Mouse (Mus musculus) lung, postnatal 4 days (tissue): ENCODE data around the gene Gabbr2.

ENCODE experiments used
- DNase-seq, 2 experiments: peaks; one replicate each; pipeline ENCODE4 v3.0.0; 2021

The Gabbr2 gene

GRCm38 (mm10) chr4:46991016-46991958 lies at the start of gene Gabbr2:
Gene Gabbr2, minus strand, starts transcription at chr4:46991873.
- DNase-seq, result no peak

DNA sequence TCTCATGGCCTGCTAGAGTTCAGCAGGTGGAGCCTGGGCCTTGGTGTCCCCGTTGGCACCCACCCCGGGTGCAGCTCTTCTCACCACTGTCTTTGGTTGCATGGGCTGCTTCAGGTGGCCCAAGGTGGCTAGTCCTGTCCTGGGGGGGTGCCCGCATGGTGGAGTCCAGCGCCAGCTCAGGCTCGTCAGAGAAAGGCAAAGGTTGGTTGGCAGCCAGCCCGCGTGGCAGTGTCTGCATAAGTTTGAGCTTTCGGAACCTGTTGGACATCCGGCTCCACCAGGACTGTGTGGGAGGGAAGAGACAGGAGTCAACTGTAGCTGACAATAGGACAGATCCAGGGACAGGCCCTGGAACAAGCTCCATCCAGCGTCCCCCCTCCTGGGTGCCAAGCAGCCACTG lies 47.9 kb upstream of the Gabbr2 start:
- DNase-seq, result no peak

- peak in 1 of 2 experiments; percentile 76 for DNase-seq
Measured at GRCm38 (mm10) chr4:47037321-47037657, 45.6 kb upstream of the Gabbr2 start.

DNA sequence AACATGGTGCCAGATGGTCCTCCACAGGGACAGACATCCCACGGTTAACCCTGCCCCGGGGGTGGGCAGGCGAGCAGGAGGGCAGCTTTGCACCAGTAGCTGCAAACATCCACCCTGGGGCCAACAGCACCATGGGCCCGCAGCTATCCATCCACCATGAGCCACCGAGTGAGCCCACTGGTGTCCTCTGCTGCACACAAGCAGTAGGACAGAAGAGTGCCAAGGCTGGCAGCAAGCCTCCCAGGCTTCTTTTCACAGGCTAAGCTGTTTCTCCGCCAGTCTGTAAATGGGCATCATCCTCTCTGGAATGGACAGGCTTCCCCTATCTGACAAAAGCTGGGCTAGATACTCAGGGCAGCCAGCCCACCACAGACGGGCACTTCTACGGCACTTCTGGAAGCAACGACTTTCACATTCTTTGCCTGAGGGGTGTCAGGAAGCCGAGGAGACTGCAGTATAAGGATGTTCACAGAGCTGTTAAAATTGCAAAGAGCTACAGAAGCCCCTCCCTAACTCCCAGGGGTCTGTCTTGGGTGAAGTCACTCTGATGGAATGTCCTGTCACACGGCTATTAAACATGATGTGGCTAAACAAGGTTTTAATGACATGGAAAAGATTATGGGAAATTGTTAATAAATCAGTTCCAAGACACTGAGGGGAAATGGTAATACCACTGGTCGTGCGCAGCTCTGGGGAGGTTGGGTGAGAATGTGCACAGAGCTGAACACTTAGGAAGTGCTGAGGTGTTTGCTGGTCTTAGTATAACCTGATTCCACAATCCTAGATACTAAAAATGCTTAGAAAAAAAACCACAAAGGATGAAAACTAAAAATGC lies 45.0 kb upstream of the Gabbr2 start:
- DNase-seq, result no peak

- no peak for DNase-seq
Measured at GRCm38 (mm10) chr4:47035536-47035935, 43.9 kb upstream of the Gabbr2 start.

GRCm38 (mm10) chr4:47032171-47032570 lies 40.5 kb upstream of the Gabbr2 start:
- DNase-seq, result no peak

GRCm38 (mm10) chr4:47028791-47029190 lies 37.1 kb upstream of the Gabbr2 start:
- no peak for DNase-seq

- no peak for DNase-seq
Measured at GRCm38 (mm10) chr4:47023949-47024348, 32.3 kb upstream of the Gabbr2 start.

- DNase-seq, result no peak
Measured at GRCm38 (mm10) chr4:47022804-47023603, 31.3 kb upstream of the Gabbr2 start.

GRCm38 (mm10) chr4:47020563-47020962 lies 28.9 kb upstream of the Gabbr2 start:
- peak; percentile 36 to 72 for DNase-seq

GRCm38 (mm10) chr4:47015156-47015555 lies 23.5 kb upstream of the Gabbr2 start:
- DNase-seq, result no peak

- no peak for DNase-seq
Measured at GRCm38 (mm10) chr4:47012476-47012875, 20.8 kb upstream of the Gabbr2 start.

GRCm38 (mm10) chr4:47010400-47011231 lies 18.9 kb upstream of the Gabbr2 start:
- DNase-seq, result peak; percentile 38 to 42

- no peak for DNase-seq
Measured at GRCm38 (mm10) chr4:47000626-47001395, 9.1 kb upstream of the Gabbr2 start.

DNA sequence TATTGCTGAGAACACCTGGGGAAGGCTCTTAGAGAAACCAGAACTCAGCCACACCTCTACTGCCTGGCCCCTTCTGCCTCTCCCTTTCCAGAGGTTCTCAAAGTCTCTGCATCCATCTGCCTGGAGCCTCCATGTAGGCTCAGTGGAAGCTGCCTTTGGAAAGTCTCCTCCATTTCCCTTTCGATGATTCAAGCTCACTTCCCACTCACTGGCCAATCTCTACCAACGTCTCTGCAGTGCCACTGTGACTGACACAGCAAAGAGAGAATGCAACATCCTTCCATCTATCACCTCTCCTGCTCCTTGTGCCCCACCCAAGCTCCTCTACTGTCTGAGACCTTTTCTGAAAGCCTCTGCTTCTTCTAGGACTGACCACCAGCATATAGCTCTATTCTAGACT lies 6.3 kb upstream of the Gabbr2 start:
- DNase-seq, result no peak

GRCm38 (mm10) chr4:46992827-46993473 lies 1.3 kb upstream of the Gabbr2 start:
- DNase-seq, result peak; percentile 41 to 60

DNA sequence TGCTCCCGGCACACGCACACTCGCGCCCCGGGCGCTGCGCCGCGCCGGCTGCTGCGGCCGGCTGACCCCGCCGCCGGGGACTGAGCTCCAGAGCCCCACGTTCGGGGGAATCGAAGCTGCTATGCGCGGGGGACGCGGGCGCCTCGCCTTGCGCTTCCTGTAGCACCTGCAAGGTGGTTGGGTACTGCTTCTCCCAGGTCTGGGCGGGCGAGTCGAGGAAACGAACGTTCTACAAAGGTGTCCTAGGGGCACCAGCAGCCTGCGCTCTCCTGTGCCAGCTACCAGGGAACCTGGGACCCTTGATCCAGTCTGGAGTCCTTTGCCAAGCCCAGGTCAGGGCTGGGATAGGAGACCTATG lies 265 bp upstream of the Gabbr2 start:
- no peak for DNase-seq

- DNase-seq, result no peak
Measured at GRCm38 (mm10) chr4:46990281-46991015, 1.2 kb downstream of the Gabbr2 start.

DNA sequence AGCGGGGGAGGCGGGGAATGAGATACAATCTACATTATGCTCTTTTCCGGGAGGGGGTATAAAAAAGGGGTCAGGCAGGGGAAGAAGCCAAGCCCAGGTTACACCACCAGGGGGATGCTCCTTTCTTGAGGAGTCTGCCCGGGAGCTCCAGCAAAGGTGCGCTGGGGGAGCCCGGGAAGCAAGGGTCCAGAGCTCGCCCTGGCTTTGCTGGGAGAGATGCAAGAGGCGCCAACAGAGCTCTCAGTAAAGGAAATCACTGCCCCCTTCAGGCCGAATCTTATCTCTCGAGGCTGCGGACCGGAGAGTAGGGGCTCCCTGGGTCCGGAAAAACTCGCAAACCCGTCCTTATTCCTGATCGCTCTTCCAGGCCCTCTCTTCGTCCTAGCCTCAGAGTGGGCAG lies 1.8 kb downstream of the Gabbr2 start:
- no peak for DNase-seq

- DNase-seq, result no peak
Measured at GRCm38 (mm10) chr4:46988824-46989223, 2.8 kb downstream of the Gabbr2 start.
